Mouse (Mus musculus) hindbrain, postnatal 0 days (tissue): ENCODE measurements around the gene Hoxb5. TPM values are rescaled to one million over a fixed set of nuclear protein-coding genes. Genes with fewer than 3 reads are reported as not detected.

Source experiments
- ATAC-seq: fragments of 200-750 bp; cut with Nextera tagmentation; 2 replicates; pipeline ENCODE4 v1.8.0; 2017; ENCODE audit warnings: mild to moderate bottlenecking, moderate TSS enrichment, moderate library complexity
- DNase-seq: peaks from one replicate; pipeline ENCODE4 v3.0.0-alpha.2; 2015; ENCODE audit warnings: low spot score
- H3K27ac ChIP-seq: fragments of 300-500 bp; sonication (generic); 2 replicates; pipeline ENCODE4 v1.5.1; 2014; ENCODE audit warnings: mild to moderate bottlenecking
- H3K27me3 ChIP-seq: fragments of 300-500 bp; sonication (generic); 2 replicates; pipeline ENCODE4 v1.6.1; 2014; ENCODE audit warnings: low read length, mixed read lengths; ENCODE audit not compliant: insufficient read depth
- H3K36me3 ChIP-seq: fragments of 300-500 bp; sonication (generic); 2 replicates; pipeline ENCODE4 v1.6.1; 2014; ENCODE audit warnings: low read length, mixed read lengths; ENCODE audit not compliant: insufficient read depth
- H3K4me1 ChIP-seq: fragments of 300-500 bp; sonication (generic); 2 replicates; pipeline ENCODE4 v1.6.1; 2014; ENCODE audit warnings: antibody characterized with exemption, low read length, mixed read lengths; ENCODE audit not compliant: insufficient read depth
- H3K4me2 ChIP-seq: fragments of 300-500 bp; sonication (generic); 2 replicates; pipeline ENCODE4 v1.6.1; 2014; ENCODE audit warnings: low read depth, mild to moderate bottlenecking, low read length, moderate library complexity, mixed read lengths
- H3K4me3 ChIP-seq: fragments of 300-500 bp; sonication (generic); 2 replicates; pipeline ENCODE4 v1.5.1; 2014; ENCODE audit warnings: low read length
- H3K9ac ChIP-seq: fragments of 300-500 bp; sonication (generic); replicated peaks from 2 replicates; pipeline ENCODE4 v1.6.1; 2014; ENCODE audit warnings: mild to moderate bottlenecking, low read length, moderate library complexity, mixed read lengths
- H3K9me3 ChIP-seq: fragments of 300-500 bp; sonication (generic); 2 replicates; pipeline ENCODE4 v1.6.1; 2016; ENCODE audit warnings: low read length, mixed read lengths
- CTCF ChIP-seq: IDR thresholded peaks from 2 replicates; pipeline ENCODE4 v1.5.1; 2016; ENCODE audit warnings: antibody characterized with exemption, control low read depth, low read depth
- WGBS: fragments of 180-500 bp; shearing (Covaris S2); extraction: QIAGEN DNeasy Blood & Tissue Kit; methylation state at CpG from one replicate; pipeline ENCODE4 v1.1.7; 2014; 5-methylcytosine and 5-hydroxymethylcytosine counted together
- polyA plus RNA-seq: library from polyadenylated mRNA; unstranded; fragments of >200 nt; fragmentation: Nextera tagmentation; extraction: Ambion mirVana; gene quantifications from 2 replicates; pipeline ENCODE4 v1.2.1, GENCODE M21; 2015
- total RNA-seq: library from RNA; depleted of rRNA; stranded (reverse); fragments of >200 nt; gene quantifications from 2 replicates; pipeline ENCODE4 v1.2.3, GENCODE M21; 2014

Hoxb5 gene
- total and polyA plus RNA-seq, 2 experiments from 2014 or later: 24.3 to 113 TPM

DNA sequence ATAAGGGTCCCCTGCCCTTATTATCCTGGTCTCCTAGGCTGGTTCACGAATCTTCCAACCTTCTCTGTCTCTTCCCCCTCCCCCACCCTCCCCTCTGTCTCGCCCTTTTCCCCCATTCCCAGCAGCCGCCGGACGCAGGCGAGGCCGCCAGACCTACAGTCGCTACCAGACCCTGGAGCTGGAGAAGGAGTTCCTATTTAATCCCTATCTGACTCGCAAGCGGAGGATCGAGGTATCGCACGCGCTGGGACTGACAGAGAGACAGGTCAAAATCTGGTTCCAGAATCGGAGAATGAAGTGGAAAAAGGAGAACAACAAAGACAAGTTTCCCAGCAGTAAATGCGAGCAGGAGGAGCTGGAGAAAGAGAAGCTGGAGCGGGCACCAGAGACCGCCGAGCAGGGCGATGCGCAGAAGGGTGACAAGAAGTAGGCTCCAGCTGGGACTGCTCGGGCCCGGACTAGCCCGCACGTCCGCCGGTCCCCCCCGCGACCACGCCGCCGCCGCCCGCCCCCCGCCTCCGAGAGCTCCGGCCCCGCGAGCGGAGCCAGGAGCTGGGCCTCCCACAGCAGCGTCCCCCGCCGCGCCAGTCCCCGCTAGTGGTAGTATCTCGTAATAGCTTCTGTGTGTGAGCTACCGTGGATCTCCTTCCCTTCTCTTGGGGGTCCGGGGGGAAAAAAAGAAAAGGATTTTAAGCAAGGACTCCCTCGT is 18.9 kb upstream of the Hoxb5 start:
- H3K4me3 ChIP-seq: peak overlapping the region; percentile 31
- H3K9ac ChIP-seq: no peak overlapping the region
- TF ChIP-seq CTCF: 0 out of 2 replicates have a peak, but pooled peaks have one; percentile 27
- no peak overlapping the region; the same call in 1 of the 2 replicates for H3K27ac ChIP-seq
- no peaks in the 10 kb centered on the region for H3K9me3 ChIP-seq
- H3K36me3 ChIP-seq: no peaks in the 10 kb centered on the region
- DNase-seq: no peak
- peak; percentile 8; the same call in 1 of the 2 replicates for ATAC-seq
- peak overlapping the region; percentile 50 for H3K4me2 ChIP-seq
- H3K4me1 ChIP-seq: no peaks in the 10 kb centered on the region
- 0% methylated on average over 48 of the region's 49 CpGs for WGBS
- peaks cover 87% of the 10 kb centered on the region for H3K27me3 ChIP-seq

DNA sequence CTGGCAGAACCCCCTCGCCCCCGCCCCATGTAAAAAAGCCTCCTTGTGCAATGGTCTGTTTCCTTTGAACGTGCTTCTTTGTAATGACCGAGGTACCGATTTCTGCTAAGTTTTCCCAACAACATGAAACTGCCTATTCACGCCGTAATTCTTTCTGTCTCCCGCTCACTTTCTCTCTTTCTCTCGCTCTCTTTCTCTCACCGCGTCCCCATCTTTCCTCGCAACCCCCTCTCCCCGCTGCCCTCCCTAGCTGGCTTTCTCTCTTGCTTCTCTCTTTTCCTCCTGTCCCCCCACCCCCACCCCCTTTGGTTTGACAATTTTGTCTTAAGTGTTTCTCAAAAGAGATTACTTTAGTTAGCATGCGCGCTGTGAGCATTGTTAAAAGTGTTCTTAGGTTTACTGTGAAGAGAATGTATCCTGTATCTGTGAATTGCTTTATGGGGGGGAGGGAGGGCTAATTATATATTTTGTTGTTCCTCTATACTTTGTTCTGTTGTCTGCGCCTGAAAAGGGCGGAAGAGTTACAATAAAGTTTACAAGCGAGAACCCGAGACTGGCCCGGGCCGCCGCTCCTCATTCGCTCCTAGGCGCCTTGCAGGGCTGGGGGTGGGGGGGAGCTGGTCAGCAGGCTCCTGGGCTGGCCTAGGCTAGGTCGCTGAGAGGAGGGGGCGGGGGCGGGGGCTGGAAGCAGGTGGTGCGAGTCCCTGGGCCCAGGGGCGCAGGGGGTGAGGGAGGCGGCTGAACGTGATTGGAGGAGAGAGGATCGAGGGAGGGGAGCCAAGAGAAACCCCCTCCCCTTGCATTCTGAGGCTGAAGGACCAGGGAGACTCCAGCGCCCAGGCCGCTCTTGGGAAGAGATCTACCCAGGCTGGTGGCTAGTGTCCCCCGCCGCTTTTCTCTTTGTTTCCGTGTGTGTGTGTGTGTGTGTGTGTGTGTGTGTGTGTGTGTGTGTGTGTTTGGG is 18.1 kb upstream of the Hoxb5 start:
- no peak for DNase-seq
- no peak for TF ChIP-seq CTCF
- Histone ChIP-seq H3K4me1 (no peaks in the 10 kb centered on the region), H3K9me3 (no peaks in the 10 kb centered on the region), H3K27ac (no peak overlapping the region; the same call in 1 of the 2 replicates), H3K27me3 (peaks cover 87% of the 10 kb centered on the region), H3K9ac (no peak overlapping the region), H3K36me3 (no peaks in the 10 kb centered on the region), H3K4me3 (peak overlapping the region; percentile 31), H3K4me2 (peak overlapping the region; percentile 50)
- 3% methylated on average over 33 of the region's 37 CpGs for WGBS
- peak; percentile 58; the same call in 1 of the 2 replicates for ATAC-seq

- peak within 1 kb of the TSS; percentile 38 for H3K4me2 ChIP-seq
- no peak within 1 kb of the TSS for H3K27ac ChIP-seq
These were observed 17.1 kb upstream of the Hoxb5 start, which contains the start of gene Hoxb7 for GRCm38 (mm10) chr11:96285771-96286738. Hoxb7 (plus strand) TSS chr11:96286623.

GRCm38 (mm10) chr11:96286739-96287385 is 16.3 kb upstream of the Hoxb5 start:
- ATAC-seq: no peak
- H3K36me3 ChIP-seq: no peaks in the 10 kb centered on the region
- no peak for DNase-seq
- 1% methylated on average over 55 of the region's 55 CpGs for WGBS
- H3K27ac ChIP-seq: no peak overlapping the region
- no peaks in the 10 kb centered on the region for H3K9me3 ChIP-seq
- H3K27me3 ChIP-seq: peaks cover 87% of the 10 kb centered on the region
- no peaks in the 10 kb centered on the region for H3K4me1 ChIP-seq
- H3K4me3 ChIP-seq: peak overlapping the region; percentile 24
- H3K9ac ChIP-seq: no peak overlapping the region
- TF ChIP-seq CTCF: no peak
- H3K4me2 ChIP-seq: peak overlapping the region; percentile 38

More at GRCm38 (mm10) chr11:96285771-96286738, 17.1 kb upstream of the Hoxb5 start, which contains the start of gene Hoxb7:
- ATAC-seq (no peak), DNase-seq (no peak)
- no peaks in the 10 kb centered on the region for H3K36me3 ChIP-seq
- H3K4me1 ChIP-seq: no peaks in the 10 kb centered on the region
- no peak for TF ChIP-seq CTCF
- no peak within 1 kb of the TSS for H3K9ac ChIP-seq
- WGBS: 2% methylated on average over 43 of the region's 43 CpGs
- H3K4me3 ChIP-seq: peak within 1 kb of the TSS; percentile 24
- no peaks in the 10 kb centered on the region for H3K9me3 ChIP-seq
- H3K27me3 ChIP-seq: peaks cover 88% of the 10 kb centered on the region

GRCm38 (mm10) chr11:96287411-96287810 is 15.7 kb upstream of the Hoxb5 start:
- under 1% methylated on average over 9 of the region's 9 CpGs for WGBS

More at GRCm38 (mm10) chr11:96287411-96287810, 15.7 kb upstream of the Hoxb5 start:
- peak overlapping the region; percentile 38 for H3K4me2 ChIP-seq
- H3K36me3 ChIP-seq: no peaks in the 10 kb centered on the region
- H3K9me3 ChIP-seq: no peaks in the 10 kb centered on the region
- no peak overlapping the region for H3K9ac ChIP-seq
- DNase-seq: no peak
- no peak overlapping the region for H3K27ac ChIP-seq
- ATAC-seq: no peak
- H3K4me1 ChIP-seq: no peaks in the 10 kb centered on the region
- H3K27me3 ChIP-seq: peaks cover 88% of the 10 kb centered on the region
- peak overlapping the region; percentile 24; the same call in 1 of the 2 replicates for H3K4me3 ChIP-seq
- TF ChIP-seq CTCF: no peak
